Mouse (Mus musculus) bone marrow macrophage, adult 2 months (primary cell): ENCODE measurements around the gene Slc13a5. TPM values are rescaled to one million over a fixed set of nuclear protein-coding genes. Genes with fewer than 3 reads are reported as not detected.

Source experiments
- H3K27ac ChIP-seq: 2 replicates; pipeline ENCODE4 v1.5.1; 2012; ENCODE audit warnings: low read depth, low read length; ENCODE audit not compliant: insufficient read depth
- H3K4me1 ChIP-seq: 2 replicates; pipeline ENCODE4 v1.6.1; 2012; ENCODE audit warnings: low read length; ENCODE audit not compliant: control insufficient read depth, insufficient read depth
- H3K4me3 ChIP-seq: 2 replicates; pipeline ENCODE4 v1.5.1; 2012; ENCODE audit warnings: mild to moderate bottlenecking, low read length, moderate library complexity; ENCODE audit not compliant: insufficient read depth
- CTCF ChIP-seq: IDR thresholded peaks from 2 replicates; pipeline ENCODE4 v1.5.1; 2012; ENCODE audit warnings: low read depth, mild to moderate bottlenecking, low read length, moderate library complexity
- POLR2A ChIP-seq: IDR thresholded peaks from 2 replicates; pipeline ENCODE4 v1.6.1; 2012; ENCODE audit warnings: mild to moderate bottlenecking, low read depth, low read length, borderline replicate concordance
- polyA plus RNA-seq: library from polyadenylated mRNA; stranded (reverse); fragments of >200 nt; gene quantifications from 2 replicates; pipeline ENCODE4 v1.2.4, GENCODE M21; 2012; ENCODE audit not compliant: missing spikeins, insufficient read depth, insufficient read length

Gene Slc13a5
- polyA plus RNA-seq, 1 experiment = not detected

DNA sequence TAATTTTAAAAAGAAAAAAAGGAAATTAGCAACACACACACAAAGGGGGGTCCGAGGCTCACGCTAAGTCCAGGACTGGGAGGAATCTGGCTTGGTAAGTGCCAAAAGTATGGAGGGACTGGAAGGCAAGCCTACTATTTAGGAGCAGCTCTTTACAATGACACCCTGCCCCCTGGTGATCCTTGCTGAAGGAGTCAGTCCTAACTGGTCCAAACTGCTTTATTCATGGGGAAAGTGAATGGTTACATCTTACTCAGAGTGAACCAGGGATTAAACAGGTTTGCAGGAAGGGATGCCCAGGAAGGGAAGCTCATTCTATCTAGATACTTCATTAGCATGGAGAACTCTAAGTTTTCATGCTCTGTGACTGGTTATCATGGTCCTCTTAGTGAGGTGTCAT lies 20.1 kb upstream of the Slc13a5 start:
- no peak for TF ChIP-seq POLR2A
- no peak for TF ChIP-seq CTCF
- Histone ChIP-seq H3K27ac (no peak overlapping the region), H3K4me1 (no peaks in the 10 kb centered on the region), H3K4me3 (no peak overlapping the region)

DNA sequence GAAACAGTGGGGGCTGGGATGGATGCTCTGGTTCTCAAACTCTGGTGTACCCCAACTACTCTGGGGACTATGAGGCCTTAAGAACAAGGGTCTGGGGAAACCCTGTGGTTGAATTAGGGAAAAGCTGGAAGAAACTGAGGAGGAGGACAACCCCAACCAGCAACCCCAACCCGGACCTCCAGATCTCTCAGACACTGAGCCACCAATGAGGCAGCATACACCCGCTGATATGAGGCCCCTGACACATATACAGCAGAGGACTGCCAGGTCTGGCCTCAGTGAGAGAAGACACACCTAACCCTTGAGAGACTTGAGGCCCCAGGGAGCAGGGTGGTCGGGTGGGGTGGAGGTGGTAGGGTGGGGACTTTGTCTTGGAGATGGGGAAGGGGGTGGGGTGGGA lies 19.6 kb upstream of the Slc13a5 start:
- H3K27ac ChIP-seq = no peak overlapping the region
- no peaks in the 10 kb centered on the region for H3K4me1 ChIP-seq
- TF ChIP-seq CTCF (no peak), POLR2A (no peak)
- H3K4me3 ChIP-seq = no peak overlapping the region

DNA sequence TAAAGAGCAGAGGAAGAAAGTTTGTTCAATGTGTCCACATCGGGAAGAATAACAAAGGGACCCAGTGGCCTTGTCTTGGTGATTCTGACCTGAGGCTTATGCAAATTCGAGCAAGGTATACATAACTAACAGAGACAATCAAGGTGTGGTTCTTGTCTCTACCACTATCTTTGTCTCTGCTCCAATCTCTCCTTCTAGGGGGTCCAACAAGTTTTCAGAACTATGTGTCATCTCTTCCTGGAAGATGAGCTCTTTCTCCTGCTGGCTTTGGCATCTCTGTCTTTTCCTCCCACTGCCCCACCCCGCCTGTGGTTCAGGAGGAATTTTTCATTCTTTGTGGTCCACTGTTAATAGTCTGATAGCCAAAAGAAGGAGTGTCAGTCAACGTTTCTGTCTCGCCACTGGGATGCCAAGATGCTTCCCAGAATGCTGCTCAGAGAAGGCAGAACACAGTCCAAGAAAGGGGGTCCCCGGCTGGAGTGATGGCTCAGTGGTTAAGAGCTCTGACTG lies 19.0 kb upstream of the Slc13a5 start:
- Histone ChIP-seq H3K4me1 (no peaks in the 10 kb centered on the region), H3K4me3 (no peak overlapping the region), H3K27ac (no peak overlapping the region)
- no peak for TF ChIP-seq CTCF
- TF ChIP-seq POLR2A = no peak

GRCm38 (mm10) chr11:72284532-72285182 lies 17.6 kb upstream of the Slc13a5 start:
- Histone ChIP-seq H3K4me3 (no peak overlapping the region), H3K27ac (no peak overlapping the region), H3K4me1 (no peaks in the 10 kb centered on the region)
- TF ChIP-seq CTCF (no peak), POLR2A (no peak)

DNA sequence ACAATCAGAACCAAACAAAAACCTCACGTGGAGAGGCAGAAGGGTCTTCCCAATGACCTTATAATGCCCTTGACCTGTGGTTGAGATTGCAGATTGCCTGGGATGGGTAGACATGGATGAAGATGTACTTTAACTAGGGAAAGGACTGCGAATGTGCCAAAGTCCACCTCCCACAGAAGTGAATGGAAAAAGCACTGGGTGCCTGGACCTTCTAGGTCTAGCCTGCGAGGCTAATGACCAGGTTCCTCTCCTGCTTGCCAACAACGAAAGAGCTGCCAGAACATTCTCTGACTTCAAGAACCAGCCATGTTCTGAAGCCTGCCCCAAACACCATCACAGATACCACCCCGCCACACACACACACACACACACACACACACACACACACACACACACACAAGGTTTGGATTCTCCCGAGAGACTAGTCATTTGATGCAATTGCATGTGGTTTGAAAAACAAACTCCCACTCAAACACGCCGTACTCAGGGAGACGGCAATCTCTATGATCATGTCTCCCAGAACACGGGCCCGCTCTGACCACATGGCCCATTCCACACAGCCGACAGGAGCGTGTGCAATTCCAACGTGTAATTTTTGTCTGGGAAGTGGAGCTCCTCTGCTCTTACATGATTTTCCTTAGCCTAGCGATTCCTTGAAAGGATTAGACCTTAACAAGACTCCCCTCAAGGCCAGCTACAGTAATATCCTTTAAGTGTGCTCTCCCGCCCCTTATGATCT lies 16.6 kb upstream of the Slc13a5 start:
- Histone ChIP-seq H3K4me3 (no peak overlapping the region), H3K27ac (no peak overlapping the region), H3K4me1 (no peaks in the 10 kb centered on the region)
- TF ChIP-seq CTCF = no peak
- no peak for TF ChIP-seq POLR2A

DNA sequence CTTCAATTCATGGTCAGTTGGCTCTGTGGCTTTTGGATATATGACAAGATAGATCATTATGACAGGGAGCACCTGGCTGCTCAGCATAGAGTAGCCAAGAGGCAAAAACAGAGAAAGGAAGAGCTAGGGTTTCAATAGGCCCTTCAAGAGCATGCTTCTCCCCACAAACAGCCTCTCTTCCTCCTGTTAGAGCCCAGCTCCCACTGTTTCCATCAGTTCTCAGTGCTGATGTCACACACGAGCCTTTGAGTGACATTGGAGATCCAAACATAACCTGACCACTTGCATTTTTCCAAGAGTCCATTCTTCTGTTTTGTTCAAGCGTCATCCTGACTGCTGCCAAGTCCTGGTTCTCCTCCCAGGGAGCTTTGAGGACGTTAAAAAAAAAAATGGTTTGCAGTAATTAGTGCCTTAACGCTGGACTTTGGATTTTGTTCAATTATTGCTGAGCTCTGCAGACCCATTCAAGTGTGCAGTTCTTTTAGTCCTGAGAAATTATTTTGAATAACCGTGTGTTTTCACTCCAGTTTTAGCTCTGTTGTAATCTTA lies 14.9 kb upstream of the Slc13a5 start:
- Histone ChIP-seq H3K27ac (no peak overlapping the region), H3K4me3 (no peak overlapping the region), H3K4me1 (no peaks in the 10 kb centered on the region)
- TF ChIP-seq CTCF (no peak), POLR2A (no peak)

GRCm38 (mm10) chr11:72281143-72281851 lies 14.3 kb upstream of the Slc13a5 start:
- no peak overlapping the region for H3K4me3 ChIP-seq
- H3K4me1 ChIP-seq = no peaks in the 10 kb centered on the region
- H3K27ac ChIP-seq = no peak overlapping the region
- no peak for TF ChIP-seq CTCF
- TF ChIP-seq POLR2A = no peak

- Histone ChIP-seq H3K27ac (no peak overlapping the region), H3K4me1 (no peaks in the 10 kb centered on the region), H3K4me3 (no peak overlapping the region)
- TF ChIP-seq POLR2A (no peak), CTCF (no peak)
Measured at GRCm38 (mm10) chr11:72273341-72273740, 6.3 kb upstream of the Slc13a5 start.

DNA sequence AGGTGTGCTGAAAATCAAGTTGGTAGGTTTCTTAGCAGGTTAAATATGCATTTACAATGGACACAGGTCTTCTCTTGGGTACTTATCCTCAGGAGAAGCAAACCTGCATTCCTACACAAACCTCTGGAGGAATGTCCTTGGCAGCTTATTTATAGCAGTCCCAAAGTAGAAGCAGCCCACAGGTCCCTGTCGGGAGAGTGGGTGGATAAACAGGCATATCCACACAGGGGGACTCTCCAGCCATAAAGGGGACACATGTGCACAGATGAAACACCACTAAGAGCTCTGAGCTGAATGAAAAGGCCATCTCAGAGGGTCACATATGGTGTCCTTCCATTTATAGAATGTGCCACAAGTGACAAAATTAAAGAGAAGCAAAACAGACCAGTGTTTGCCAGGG lies 4.7 kb upstream of the Slc13a5 start:
- no peak overlapping the region for H3K27ac ChIP-seq
- TF ChIP-seq CTCF (no peak), POLR2A (no peak)
- H3K4me1 ChIP-seq = peaks cover under 1% of the 10 kb centered on the region
- no peak overlapping the region for H3K4me3 ChIP-seq
